Mouse (Mus musculus) heart, adult 18-20 months (tissue): Measurements from ENCODE around the gene Lrp6. TPM values are rescaled to one million over a fixed set of nuclear protein-coding genes. Genes with fewer than 3 reads are reported as not detected.
A peak's percentile ranks its signal among the peaks of the same experiment; 100 is the strongest.

Source experiments
- DNase-seq, 2 experiments: peaks; one replicate each; pipeline ENCODE4 v3.0.0; 2021 to 2022; ENCODE audit warnings: mixed read lengths in 1 of 2
- total RNA-seq, 2 experiments: library from RNA; stranded (reverse); gene quantifications; 2 replicates each; pipeline ENCODE4 v1.2.3; 2021

Gene Lrp6
- total RNA-seq, 2 experiments from 2014 or later: 46.0 to 47.9 TPM

DNA sequence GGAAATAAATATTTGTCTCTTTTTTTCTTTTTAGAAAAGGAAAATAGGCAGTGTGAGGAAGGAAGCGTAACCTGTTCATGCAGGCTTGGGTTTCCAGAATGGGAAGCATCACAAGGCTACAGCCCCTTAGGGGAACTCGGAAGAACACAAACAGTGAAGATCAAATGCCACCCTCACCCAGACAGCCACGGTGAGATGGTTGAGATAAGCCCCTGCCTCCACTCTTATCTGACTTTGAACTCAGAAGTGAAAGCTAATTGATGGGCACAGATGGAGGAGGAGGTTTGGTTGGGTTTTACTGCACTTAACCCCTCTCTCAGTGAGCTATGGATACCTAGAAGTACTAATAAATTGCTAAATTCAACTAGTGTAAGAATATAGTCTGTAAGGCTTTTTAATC lies 33.7 kb downstream of the Lrp6 start:
- DNase-seq: no peak

DNA sequence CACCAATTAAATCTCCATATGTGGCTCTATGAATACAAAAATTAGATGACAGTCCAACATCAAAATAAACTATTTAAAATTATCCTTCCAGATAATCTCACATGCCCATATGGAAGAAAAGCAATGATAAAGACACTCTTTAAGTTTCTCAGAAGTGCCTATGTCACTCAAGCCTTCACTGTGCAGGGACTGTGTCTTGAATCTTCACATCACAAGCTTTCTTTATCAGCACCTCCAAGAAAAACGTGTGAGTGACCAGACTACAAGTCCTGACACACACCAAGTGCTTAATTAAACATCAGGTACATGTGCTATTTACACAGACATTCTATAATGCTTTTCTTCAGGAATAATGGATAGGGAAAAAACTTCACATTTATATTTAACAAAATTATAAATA lies 34.8 kb downstream of the Lrp6 start:
- no peak for DNase-seq

- no peak for DNase-seq
These were observed 37.4 kb downstream of the Lrp6 start for GRCm38 (mm10) chr6:134529340-134529739.

DNA sequence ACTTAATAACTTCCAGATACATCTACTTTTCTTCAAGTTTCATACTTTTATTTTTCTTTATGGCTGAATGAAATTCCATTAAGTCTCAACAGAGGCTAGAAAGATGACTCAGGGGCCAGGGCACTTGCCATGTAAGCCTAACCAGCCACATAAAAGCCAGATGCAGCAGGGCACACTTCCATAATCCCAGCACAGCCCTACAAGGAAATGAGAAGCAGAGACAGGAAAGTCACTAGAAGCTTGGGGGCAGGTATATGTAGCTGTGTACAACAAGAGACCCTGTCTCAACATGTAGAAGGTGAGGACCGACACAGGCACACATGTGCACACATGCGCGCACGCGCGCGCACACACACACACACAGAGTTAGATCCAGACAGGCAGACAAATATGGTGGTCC lies 38.4 kb downstream of the Lrp6 start:
- DNase-seq: no peak

GRCm38 (mm10) chr6:134527596-134528128 lies 39.1 kb downstream of the Lrp6 start:
- no peak for DNase-seq

GRCm38 (mm10) chr6:134526821-134527595 lies 39.8 kb downstream of the Lrp6 start:
- DNase-seq: no peak

DNA sequence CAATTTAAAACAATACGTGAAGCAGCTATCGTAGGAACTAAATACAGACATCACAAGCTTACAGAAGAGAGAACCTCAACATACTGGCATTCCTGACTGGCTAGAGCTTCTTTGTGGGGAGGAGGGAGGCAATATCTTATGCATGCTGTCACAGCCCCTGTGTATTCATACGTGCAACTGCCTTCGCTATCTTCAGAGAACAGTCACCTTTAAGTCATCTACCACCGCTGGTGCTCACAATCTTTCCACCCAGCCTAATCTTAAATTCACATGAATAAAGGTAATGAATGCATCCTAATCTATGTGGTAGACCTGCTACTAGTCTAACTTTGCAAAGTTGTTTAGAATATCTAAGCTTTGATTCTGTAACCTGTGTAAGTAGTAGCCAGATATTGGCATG lies 40.5 kb downstream of the Lrp6 start:
- no peak for DNase-seq

- DNase-seq: no peak
These were observed 45.4 kb downstream of the Lrp6 start for GRCm38 (mm10) chr6:134521411-134521810.

- no peak for DNase-seq
These were observed 45.9 kb downstream of the Lrp6 start for GRCm38 (mm10) chr6:134520821-134521220.

GRCm38 (mm10) chr6:134518450-134518849 lies 48.3 kb downstream of the Lrp6 start:
- no peak for DNase-seq

GRCm38 (mm10) chr6:134517141-134517540 lies 49.6 kb downstream of the Lrp6 start:
- DNase-seq: no peak

DNA sequence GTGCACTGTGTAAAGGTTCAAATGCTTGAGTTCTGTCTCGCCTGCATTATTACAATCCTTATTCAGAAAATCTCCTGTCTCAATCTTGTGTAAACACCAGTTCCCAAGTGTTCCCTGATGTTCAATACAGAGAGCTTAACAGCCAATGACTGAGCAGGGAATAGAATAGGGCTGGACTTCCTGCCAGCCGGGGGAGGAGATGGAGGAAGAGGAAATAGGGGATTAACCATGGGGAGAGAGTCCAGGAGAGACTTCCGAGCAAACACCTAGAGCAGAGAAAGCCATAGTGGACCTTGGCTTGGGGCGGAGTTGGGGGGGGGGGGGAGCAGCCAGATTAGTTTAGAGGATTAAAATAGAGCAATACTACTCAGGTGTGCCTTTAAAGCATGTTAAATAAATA lies 51.3 kb downstream of the Lrp6 start:
- no peak for DNase-seq

DNA sequence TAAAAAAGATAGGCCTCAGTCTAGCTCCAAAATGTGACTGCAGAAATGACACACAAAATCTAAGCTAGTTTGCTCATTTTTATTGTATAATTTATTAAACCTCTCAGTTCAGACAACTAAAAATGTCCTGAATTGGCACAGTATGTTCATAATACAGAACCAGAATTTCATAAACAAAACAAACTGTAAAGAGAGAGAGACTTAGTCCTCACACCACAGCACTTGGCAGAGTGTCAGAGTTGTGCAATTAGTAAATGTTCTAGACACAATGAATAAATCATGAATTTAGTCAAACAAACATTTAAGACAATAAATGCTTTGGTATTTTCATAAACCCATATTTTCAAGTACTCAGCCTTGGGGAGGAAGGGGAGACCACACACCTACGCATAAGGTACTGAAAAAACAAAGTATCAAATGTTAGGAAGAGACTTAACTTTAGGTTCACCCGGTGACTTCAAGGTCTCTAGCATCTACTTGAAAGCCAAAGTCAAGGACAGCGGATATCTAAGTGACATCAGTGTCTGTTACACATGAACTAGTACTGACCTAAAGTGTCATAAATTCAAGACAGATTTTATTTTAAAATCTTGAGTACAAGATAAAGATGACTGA lies 52.8 kb downstream of the Lrp6 start:
- DNase-seq: peak in 1 of 2 experiments; percentile 42

GRCm38 (mm10) chr6:134513011-134513410 lies 53.8 kb downstream of the Lrp6 start:
- DNase-seq: peak in 1 of 2 experiments; percentile 25

DNA sequence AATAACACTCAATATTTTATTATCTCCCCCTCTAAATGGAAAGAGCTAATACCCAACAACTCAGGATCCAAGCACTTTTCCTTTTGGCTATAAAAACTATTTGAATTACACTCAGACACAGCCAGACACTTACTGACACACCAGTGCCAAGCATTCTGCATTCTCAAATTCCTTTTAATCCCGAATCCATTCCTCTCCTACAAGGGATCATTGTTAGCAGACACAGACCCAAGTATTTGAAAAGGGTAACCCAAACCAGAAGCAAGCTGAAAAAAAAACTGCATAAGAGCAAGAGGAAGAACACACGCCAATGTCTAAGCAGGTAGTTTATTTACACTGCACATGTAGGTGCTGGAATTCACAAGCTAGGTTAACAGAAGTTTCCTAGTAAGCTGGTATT lies 54.3 kb downstream of the Lrp6 start:
- no peak for DNase-seq

- no peak for DNase-seq
These were observed 55.6 kb downstream of the Lrp6 start for GRCm38 (mm10) chr6:134511118-134511517.

DNA sequence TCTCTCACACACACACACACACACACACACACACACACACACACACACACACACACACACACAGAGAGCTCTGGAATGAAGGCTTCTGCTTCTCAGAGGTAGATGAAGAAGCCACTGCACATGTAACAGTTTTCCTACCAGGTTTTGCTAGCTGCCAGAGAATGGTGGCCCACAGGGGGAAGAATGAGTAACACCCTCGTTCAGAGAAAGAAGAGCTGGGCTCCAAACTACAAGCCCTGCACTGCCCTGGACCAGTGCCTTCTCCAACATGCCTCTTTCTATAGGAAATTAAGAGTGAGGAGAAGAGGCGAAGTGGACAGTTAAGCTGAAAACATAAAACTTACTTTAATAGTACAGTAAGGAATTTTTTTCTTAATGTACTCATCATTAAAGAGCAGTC lies 56.5 kb downstream of the Lrp6 start:
- DNase-seq: no peak

GRCm38 (mm10) chr6:134509731-134510226 lies 57.0 kb downstream of the Lrp6 start:
- DNase-seq: no peak

GRCm38 (mm10) chr6:134504866-134505265 lies 61.9 kb downstream of the Lrp6 start:
- DNase-seq: peak in 1 of 2 experiments; percentile 26

DNA sequence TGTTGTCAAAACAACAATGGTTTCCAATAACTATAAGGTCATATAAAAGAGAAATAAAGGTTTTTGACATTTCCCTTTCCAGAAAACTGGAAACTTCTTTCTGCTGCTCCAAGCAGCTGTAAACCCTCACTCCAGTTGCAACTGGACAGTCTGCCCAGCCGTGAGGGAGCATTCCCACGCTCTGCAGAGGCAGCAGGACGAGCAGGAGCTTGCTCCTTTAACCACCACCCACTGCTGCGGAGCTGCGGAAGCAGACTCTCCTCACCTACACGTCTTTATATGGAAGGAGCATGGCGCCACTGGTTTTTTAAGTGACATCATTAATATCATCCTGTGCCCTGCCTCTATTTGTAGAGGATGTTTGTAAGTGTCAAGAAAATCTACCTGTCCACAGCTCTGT lies 64.4 kb downstream of the Lrp6 start:
- peak in 1 of 2 experiments; percentile 31 for DNase-seq

DNA sequence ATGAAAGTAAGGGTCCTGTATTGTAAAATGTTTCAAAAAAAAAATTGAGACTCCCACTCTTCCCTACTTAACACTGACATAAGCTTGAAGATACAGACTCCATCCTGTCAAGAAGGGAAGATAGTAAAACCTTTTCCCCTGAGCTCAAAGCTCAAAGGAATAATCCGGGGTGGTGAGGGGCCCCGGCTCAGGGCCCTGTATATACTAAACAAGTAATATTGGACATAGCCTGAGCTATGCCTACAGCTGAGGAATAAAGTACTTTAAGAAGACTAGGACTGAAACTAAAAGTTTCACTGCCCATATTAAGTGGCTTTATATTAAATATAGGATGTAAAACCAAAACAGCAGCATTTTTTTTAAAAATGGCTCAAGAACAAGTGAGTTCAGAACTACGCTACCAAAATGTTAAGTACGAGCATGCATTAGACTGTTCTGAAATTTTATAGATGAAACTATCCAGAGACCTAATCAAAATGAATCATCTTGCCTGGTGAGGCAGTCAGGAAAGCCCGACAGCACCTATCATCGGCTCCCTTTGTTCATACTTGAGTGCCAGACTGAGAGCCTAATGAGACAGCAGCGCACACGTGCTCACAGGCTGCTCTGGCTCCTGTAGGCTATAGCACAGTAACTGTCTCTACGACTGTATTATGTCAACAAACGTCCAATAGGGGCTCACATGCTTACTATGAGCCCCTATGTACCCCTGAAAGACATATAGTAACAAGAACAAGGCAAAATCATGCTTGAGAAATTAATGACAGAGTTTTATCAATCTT lies 66.2 kb downstream of the Lrp6 start:
- no peak for DNase-seq

- DNase-seq: no peak
These were observed 67.7 kb downstream of the Lrp6 start for GRCm38 (mm10) chr6:134499089-134499488.

GRCm38 (mm10) chr6:134498518-134498917 lies 68.2 kb downstream of the Lrp6 start:
- no peak for DNase-seq
